Mouse (Mus musculus) midbrain, embryonic 13.5 days (tissue): ENCODE measurements around the gene Rnf225. TPM values are rescaled to one million over a fixed set of nuclear protein-coding genes. Genes with fewer than 3 reads are reported as not detected.

ENCODE experiments used
- ATAC-seq: fragments of 200-750 bp; cut with Nextera tagmentation; 2 replicates; pipeline ENCODE4 v1.8.0; 2017; ENCODE audit warnings: mild to moderate bottlenecking, moderate TSS enrichment, moderate library complexity
- H3K27ac ChIP-seq: fragments of 300-500 bp; sonication (generic); 2 replicates; pipeline ENCODE4 v1.5.1; 2015; ENCODE audit warnings: inconsistent platforms, mild to moderate bottlenecking, moderate library complexity
- H3K27me3 ChIP-seq: fragments of 300-500 bp; sonication (generic); 2 replicates; pipeline ENCODE4 v1.6.1; 2015; ENCODE audit warnings: mild to moderate bottlenecking, inconsistent platforms
- H3K36me3 ChIP-seq: fragments of 300-500 bp; sonication (generic); 2 replicates; pipeline ENCODE4 v1.6.1; 2015; ENCODE audit warnings: mild to moderate bottlenecking, inconsistent platforms
- H3K4me1 ChIP-seq: fragments of 300-500 bp; sonication (generic); replicated peaks from 2 replicates; pipeline ENCODE4 v1.6.1; 2015; ENCODE audit warnings: inconsistent platforms
- H3K4me2 ChIP-seq: fragments of 300-500 bp; sonication (generic); replicated peaks from 2 replicates; pipeline ENCODE4 v1.6.1; 2015; ENCODE audit warnings: moderate library complexity, mild to moderate bottlenecking, inconsistent platforms
- H3K4me3 ChIP-seq: fragments of 300-500 bp; sonication (generic); replicated peaks from 2 replicates; pipeline ENCODE4 v1.5.1; 2015; ENCODE audit warnings: mild to moderate bottlenecking, inconsistent platforms
- H3K9ac ChIP-seq: fragments of 300-500 bp; sonication (generic); replicated peaks from 2 replicates; pipeline ENCODE4 v1.6.1; 2015; ENCODE audit warnings: mild to moderate bottlenecking, inconsistent platforms
- H3K9me3 ChIP-seq: fragments of 300-500 bp; sonication (generic); 2 replicates; pipeline ENCODE4 v1.6.1; 2016; ENCODE audit warnings: mild to moderate bottlenecking, inconsistent platforms
- WGBS: fragments of 180-500 bp; shearing (Covaris S2); methylation state at CpG from one replicate; pipeline ENCODE4 v1.1.7; 2015; 5-methylcytosine and 5-hydroxymethylcytosine counted together
- polyA plus RNA-seq: library from polyadenylated mRNA; unstranded; fragments of >200 nt; fragmentation: Nextera tagmentation; extraction: Ambion mirVana; gene quantifications from 2 replicates; pipeline ENCODE4 v1.2.1, GENCODE M21; 2015

Rnf225 gene
- polyA plus RNA-seq, 1 experiment from 2014 or later = 0.69 TPM

DNA sequence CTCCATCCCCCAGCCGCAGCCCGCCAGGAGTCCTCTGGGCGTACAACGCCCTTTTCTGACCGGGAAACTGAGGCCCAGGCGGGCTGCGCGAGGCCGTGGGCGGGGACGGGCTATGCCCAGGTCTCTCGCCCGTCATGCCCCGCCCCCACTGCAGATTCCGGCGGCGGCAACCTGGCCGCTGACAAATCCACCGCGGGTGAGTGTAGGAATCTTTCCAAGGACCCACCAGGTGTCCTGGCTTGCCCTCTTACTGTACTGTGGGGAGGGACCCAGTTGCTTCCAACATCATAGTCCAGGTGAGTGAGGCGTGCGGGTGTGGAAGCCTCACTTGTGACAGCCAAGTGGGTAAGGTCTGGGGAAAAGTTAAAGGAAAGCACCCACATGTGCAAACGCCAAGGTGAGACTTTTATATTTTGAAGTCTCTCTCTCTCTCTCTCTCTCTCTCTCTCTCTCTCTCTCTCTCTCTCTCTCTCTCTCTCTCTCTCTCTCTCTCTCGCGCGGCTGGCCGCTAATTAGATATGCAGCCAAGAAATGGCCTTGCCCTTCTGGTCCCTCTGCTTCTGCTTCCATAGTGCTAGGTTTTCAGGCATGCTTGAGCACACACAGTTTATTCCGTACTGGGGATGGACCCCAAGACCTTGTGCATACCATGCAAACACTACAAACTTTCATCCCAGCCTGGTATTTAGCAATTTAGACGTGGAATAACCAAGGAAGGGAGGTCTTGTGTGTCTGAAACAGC is 39.1 kb downstream of the Rnf225 start:
- H3K36me3 ChIP-seq = peaks cover 27% of the 10 kb centered on the region
- no peaks in the 10 kb centered on the region for H3K27me3 ChIP-seq
- whole genome bisulfite sequencing = under 1% methylated on average over 29 of the region's 29 CpGs
- peak overlapping the region; percentile 88 for H3K9ac ChIP-seq
- H3K4me3 ChIP-seq = peak overlapping the region; percentile 87
- peak overlapping the region; percentile 83 for H3K27ac ChIP-seq
- ATAC-seq = peak; percentile 76
- peak overlapping the region; percentile 94 for H3K4me2 ChIP-seq
- H3K4me1 ChIP-seq = peaks cover 28% of the 10 kb centered on the region
- H3K9me3 ChIP-seq = no peaks in the 10 kb centered on the region

DNA sequence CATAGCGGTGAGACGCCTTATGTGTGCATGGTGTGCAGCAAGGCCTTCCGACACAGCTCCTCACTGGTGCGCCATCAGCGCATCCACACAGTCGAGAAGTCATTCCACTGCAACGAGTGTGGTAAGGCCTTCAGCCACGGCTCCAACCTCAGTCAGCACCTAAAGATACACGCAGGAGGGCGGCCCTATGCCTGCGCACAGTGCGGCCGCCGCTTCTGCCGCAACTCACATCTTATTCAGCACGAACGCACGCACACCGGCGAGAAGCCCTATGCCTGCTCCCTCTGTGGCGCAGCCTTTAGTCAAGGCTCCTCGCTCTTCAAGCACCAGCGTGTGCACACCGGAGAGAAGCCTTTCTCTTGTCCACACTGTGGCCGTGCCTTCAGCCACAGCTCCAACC is 43.7 kb downstream of the Rnf225 start:
- Histone ChIP-seq H3K4me3 (no peak overlapping the region), H3K9me3 (no peaks in the 10 kb centered on the region), H3K4me2 (no peak overlapping the region), H3K27me3 (no peaks in the 10 kb centered on the region), H3K27ac (no peak overlapping the region), H3K4me1 (peaks cover 18% of the 10 kb centered on the region), H3K36me3 (peaks cover 53% of the 10 kb centered on the region), H3K9ac (no peak overlapping the region)
- no peak for ATAC-seq
- WGBS = 96% methylated on average over 25 of the region's 25 CpGs

DNA sequence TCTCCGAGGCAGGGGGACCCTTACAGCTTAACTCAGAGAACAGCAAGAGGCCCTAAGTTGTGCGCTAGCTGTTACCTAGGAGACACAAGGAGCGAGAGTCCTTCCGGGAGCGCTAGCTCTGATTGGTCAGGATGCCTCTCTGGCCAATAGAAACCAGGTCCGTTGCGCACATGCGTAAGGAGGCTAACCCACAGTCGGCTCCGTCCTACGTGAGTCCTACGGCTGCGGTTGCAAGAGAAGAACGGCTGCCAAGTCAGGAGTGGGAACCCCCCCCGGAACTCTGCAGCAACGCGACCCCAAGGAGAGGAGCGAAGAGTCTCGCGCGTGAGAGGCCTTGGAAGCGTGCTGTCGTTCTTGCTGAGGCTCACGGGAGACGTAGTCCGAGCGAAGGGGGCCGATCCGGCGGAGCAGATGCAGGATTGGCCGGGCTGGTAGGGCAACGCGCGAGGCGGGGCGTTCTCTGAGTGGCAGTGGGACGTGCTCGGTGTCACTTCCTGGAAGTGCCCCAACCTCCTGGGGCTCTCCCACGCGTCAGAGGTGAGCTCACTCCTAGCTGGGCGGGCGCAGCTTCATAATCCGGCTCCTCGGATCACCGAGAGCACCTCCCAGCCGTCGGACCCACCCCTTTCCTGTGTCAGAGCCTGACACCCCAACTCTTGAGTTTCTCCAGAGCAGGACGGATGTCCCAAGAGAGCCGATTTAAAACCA is 50.6 kb downstream of the Rnf225 start, which contains the start of gene Zfp446:
TSS of gene Zfp446 (plus strand) at position 167 of the 708 bp plus-strand sequence.
- Histone ChIP-seq H3K9ac (peak within 1 kb of the TSS; percentile 75), H3K27ac (peak within 1 kb of the TSS; percentile 93), H3K27me3 (no peaks in the 10 kb centered on the region), H3K4me3 (peak within 1 kb of the TSS; percentile 58), H3K4me2 (peak within 1 kb of the TSS; percentile 72), H3K9me3 (no peaks in the 10 kb centered on the region), H3K4me1 (peaks cover 17% of the 10 kb centered on the region), H3K36me3 (peaks cover 25% of the 10 kb centered on the region)
- peak; percentile 99 for ATAC-seq
- WGBS = under 1% methylated on average over 49 of the region's 49 CpGs

DNA sequence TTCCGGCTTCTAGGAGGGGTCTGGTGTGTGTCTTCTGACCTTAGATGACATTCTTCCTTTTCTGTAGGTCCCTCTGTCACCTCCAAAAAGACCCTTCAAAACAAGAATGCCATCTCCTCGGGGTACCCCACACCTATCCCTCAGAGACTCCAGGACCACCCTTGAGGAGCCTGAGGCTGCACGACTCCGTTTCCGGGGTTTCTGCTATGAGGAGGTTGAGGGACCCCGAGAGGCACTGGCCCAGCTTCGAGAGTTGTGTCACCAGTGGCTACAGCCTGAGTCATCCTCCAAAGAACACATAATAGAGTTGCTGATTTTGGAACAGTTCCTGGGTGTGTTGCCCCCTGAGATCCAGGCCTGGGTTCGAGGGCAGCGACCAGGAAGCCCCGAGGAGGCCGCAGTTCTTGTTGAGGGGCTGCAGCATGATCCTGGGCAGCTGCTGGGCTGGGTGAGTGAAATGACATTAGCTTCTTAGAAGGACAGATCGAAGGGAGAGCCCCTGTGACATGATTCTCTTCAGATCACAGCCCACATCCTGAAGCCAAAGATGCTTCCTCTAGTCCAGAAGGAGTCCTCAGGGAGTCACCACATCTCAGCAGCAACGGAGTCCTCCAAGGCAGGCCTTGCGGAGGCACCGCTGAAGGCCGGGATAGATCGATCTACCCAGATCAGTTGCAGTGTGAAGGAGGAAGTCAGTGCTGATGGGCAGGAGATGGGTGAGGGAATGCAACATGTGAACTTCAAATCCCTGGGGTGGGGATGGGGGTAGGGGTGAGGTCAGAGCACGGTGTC is 51.9 kb downstream of the Rnf225 start:
- 92% methylated on average over 18 of the region's 18 CpGs for WGBS
- peak overlapping the region; percentile 72 for H3K4me2 ChIP-seq

DNA sequence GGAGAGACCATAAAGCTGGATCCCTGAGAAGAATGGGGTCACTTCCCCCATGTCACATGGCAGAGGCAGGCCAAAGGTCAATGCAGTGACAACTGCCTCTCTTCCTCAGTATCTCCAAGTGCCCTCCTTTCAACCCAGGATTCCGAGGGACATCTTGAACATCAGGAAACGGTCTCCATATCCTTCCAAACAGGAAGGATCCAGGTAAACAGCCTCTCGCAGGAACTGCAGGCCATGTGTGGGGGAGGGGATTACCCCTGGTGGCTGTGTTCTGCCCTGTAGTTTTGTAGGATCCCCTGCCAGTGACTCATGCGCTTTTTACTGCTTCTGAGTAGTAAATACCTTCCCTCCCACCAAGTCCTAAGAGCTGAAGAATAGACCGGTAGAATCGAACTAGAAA is 52.6 kb downstream of the Rnf225 start:
- ATAC-seq = no peak
- no peak overlapping the region for H3K27ac ChIP-seq
- no peak overlapping the region for H3K4me2 ChIP-seq
- no peaks in the 10 kb centered on the region for H3K27me3 ChIP-seq
- H3K4me3 ChIP-seq = no peak overlapping the region
- H3K9me3 ChIP-seq = no peaks in the 10 kb centered on the region
- H3K4me1 ChIP-seq = peaks cover 17% of the 10 kb centered on the region
- H3K36me3 ChIP-seq = peaks cover 20% of the 10 kb centered on the region
- WGBS = 83% methylated on average over 6 of the region's 6 CpGs
- no peak overlapping the region for H3K9ac ChIP-seq

More for the DNA sequence above, 51.9 kb downstream of the Rnf225 start:
- H3K36me3 ChIP-seq = peaks cover 20% of the 10 kb centered on the region
- no peak overlapping the region for H3K27ac ChIP-seq
- no peaks in the 10 kb centered on the region for H3K27me3 ChIP-seq
- peaks cover 17% of the 10 kb centered on the region for H3K4me1 ChIP-seq
- H3K9ac ChIP-seq = peak overlapping the region; percentile 75; the same call in 1 of the 2 replicates
- no peaks in the 10 kb centered on the region for H3K9me3 ChIP-seq
- H3K4me3 ChIP-seq = peak overlapping the region; percentile 58
- no peak for ATAC-seq

DNA sequence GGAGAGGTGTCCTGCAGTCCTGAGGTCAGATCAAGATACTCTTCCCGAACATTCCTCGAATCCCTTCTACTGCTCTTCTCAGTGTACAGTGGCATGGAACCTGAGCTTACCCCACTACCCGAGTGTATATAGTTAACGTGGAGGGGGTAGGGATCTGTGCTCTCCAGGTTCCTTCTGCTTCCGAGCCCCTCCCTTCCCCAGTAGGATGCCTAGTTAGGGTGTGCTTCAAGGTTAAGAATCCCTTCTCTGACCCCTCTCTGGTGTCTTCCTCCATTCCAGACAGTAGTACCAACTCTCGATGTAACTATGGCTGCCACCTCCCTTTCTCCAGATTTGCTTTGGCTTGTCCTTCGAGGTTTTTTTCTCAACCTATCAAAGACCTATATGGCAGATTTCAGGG is 53.1 kb downstream of the Rnf225 start:
- WGBS = 89% methylated on average over 7 of the region's 7 CpGs
- Histone ChIP-seq H3K36me3 (peaks cover 20% of the 10 kb centered on the region), H3K27me3 (no peaks in the 10 kb centered on the region)

More for the DNA sequence above, 53.1 kb downstream of the Rnf225 start:
- H3K4me2 ChIP-seq = no peak overlapping the region
- no peak overlapping the region for H3K27ac ChIP-seq
- H3K4me3 ChIP-seq = no peak overlapping the region
- H3K4me1 ChIP-seq = peaks cover 17% of the 10 kb centered on the region
- no peaks in the 10 kb centered on the region for H3K9me3 ChIP-seq
- H3K9ac ChIP-seq = no peak overlapping the region
- ATAC-seq = no peak

Other genes with a start within 250 kb of the Rnf225 start
- gene Vmn2r55, start 242.4 kb upstream of the Rnf225 start, polyA plus RNA-seq = not detected in 2 replicates
- 0.03 TPM in 1 of 2 replicates, not detected in the other for gene Vmn2r56, start 192.4 kb upstream of the Rnf225 start, polyA plus RNA-seq
- 20.8 and 21.4 TPM in 2 replicates for gene Zscan18, start 123.8 kb upstream of the Rnf225 start, polyA plus RNA-seq
- 33.9 and 36.3 TPM in 2 replicates for gene Zfp329, start 108.6 kb upstream of the Rnf225 start, polyA plus RNA-seq
- 31.8 and 31.9 TPM in 2 replicates for gene Zfp110, start 92.7 kb upstream of the Rnf225 start, polyA plus RNA-seq
- 7.4 and 7.6 TPM in 2 replicates for gene Zfp128, start 46.2 kb upstream of the Rnf225 start, polyA plus RNA-seq
- 10.4 and 10.5 TPM in 2 replicates for gene Zscan22, start 29.6 kb upstream of the Rnf225 start, polyA plus RNA-seq
- gene Rps5, start 5.1 kb upstream of the Rnf225 start, polyA plus RNA-seq = 680 and 686 TPM in 2 replicates
- 13.7 and 15.4 TPM in 2 replicates for gene Zfp324, start 38.4 kb downstream of the Rnf225 start, polyA plus RNA-seq
- gene Zfp446, start 50.4 kb downstream of the Rnf225 start, polyA plus RNA-seq = 14.3 and 16.2 TPM in 2 replicates
- gene Slc27a5, start 70.8 kb downstream of the Rnf225 start, polyA plus RNA-seq = 0.11 and 0.23 TPM in 2 replicates
- 240 and 273 TPM in 2 replicates for gene Trim28, start 71.7 kb downstream of the Rnf225 start, polyA plus RNA-seq
- 37.3 and 41.2 TPM in 2 replicates for gene Zbtb45, start 82.6 kb downstream of the Rnf225 start, polyA plus RNA-seq
- 181 and 186 TPM in 2 replicates for gene Chmp2a, start 107.4 kb downstream of the Rnf225 start, polyA plus RNA-seq
- gene Ube2m, start 110.9 kb downstream of the Rnf225 start, polyA plus RNA-seq = 63.1 and 91.6 TPM in 2 replicates
- gene Mzf1, start 127.3 kb downstream of the Rnf225 start, polyA plus RNA-seq = 6.8 and 7.1 TPM in 2 replicates
- 0.03 and 0.04 TPM in 2 replicates for gene Vmn1r85, start 167.8 kb downstream of the Rnf225 start, polyA plus RNA-seq
- not detected in 2 replicates for gene Vmn1r86, start 192.5 kb downstream of the Rnf225 start, polyA plus RNA-seq
- gene Vmn1r87, start 212.7 kb downstream of the Rnf225 start, polyA plus RNA-seq = not detected in 2 replicates
- gene Vmn1r88, start 232.2 kb downstream of the Rnf225 start, polyA plus RNA-seq = not detected in 2 replicates